Mouse (Mus musculus): Measurements from ENCODE around the gene Tapbp. TPM values are rescaled to one million over a fixed set of nuclear protein-coding genes. Genes with fewer than 3 reads are reported as not detected.

The Tapbp gene
- polyA plus RNA-seq, 1 experiment: 22.1 TPM

- no peaks in the 10 kb centered on the region for H3K4me1 ChIP-seq (ENCODE audit: control insufficient read depth, insufficient read depth, low read length)
- TF ChIP-seq POLR2A (IDR thresholded peaks at IDR 0.05; ENCODE audit: extremely low read depth, insufficient read depth, low read length): no peak
- no peak for TF ChIP-seq CTCF (IDR thresholded peaks at IDR 0.05; ENCODE audit: extremely low read depth, insufficient read depth, low read length)
These were observed 49.6 kb downstream of the Tapbp start for GRCm38 (mm10) chr17:33965082-33965845.

GRCm38 (mm10) chr17:33965846-33966550, 50.3 kb downstream of the Tapbp start:
- H3K27ac ChIP-seq (ENCODE audit: insufficient read depth, low read length): no peak overlapping the region
- no peaks in the 10 kb centered on the region for H3K4me1 ChIP-seq (ENCODE audit: control insufficient read depth, insufficient read depth, low read length)
- TF ChIP-seq POLR2A (IDR thresholded peaks at IDR 0.05; ENCODE audit: extremely low read depth, insufficient read depth, low read length) (no peak), CTCF (IDR thresholded peaks at IDR 0.05; ENCODE audit: extremely low read depth, insufficient read depth, low read length) (no peak)
- no peak overlapping the region for H3K4me3 ChIP-seq (ENCODE audit: insufficient read depth, low read length)

More at GRCm38 (mm10) chr17:33965082-33965845, 49.6 kb downstream of the Tapbp start:
- H3K4me3 ChIP-seq (ENCODE audit: insufficient read depth, low read length): no peak overlapping the region
- no peak overlapping the region for H3K27ac ChIP-seq (ENCODE audit: insufficient read depth, low read length)

- Histone ChIP-seq H3K4me1 (ENCODE audit: control insufficient read depth, insufficient read depth, low read length) (no peaks in the 10 kb centered on the region), H3K27ac (ENCODE audit: insufficient read depth, low read length) (no peak overlapping the region), H3K4me3 (ENCODE audit: insufficient read depth, low read length) (no peak overlapping the region)
- TF ChIP-seq CTCF (IDR thresholded peaks at IDR 0.05; ENCODE audit: extremely low read depth, insufficient read depth, low read length): peak; percentile 89
- TF ChIP-seq POLR2A (IDR thresholded peaks at IDR 0.05; ENCODE audit: extremely low read depth, insufficient read depth, low read length): no peak
These were observed 52.8 kb downstream of the Tapbp start for GRCm38 (mm10) chr17:33968489-33968888.

- no peaks in the 10 kb centered on the region for H3K4me1 ChIP-seq (ENCODE audit: control insufficient read depth, insufficient read depth, low read length)
- no peak overlapping the region for H3K4me3 ChIP-seq (ENCODE audit: insufficient read depth, low read length)
- no peak overlapping the region for H3K27ac ChIP-seq (ENCODE audit: insufficient read depth, low read length)
- TF ChIP-seq CTCF (IDR thresholded peaks at IDR 0.05; ENCODE audit: extremely low read depth, insufficient read depth, low read length): peak; percentile 6; the same call in 1 of the 2 replicates
- TF ChIP-seq POLR2A (IDR thresholded peaks at IDR 0.05; ENCODE audit: extremely low read depth, insufficient read depth, low read length): no peak
These were observed 53.2 kb downstream of the Tapbp start for GRCm38 (mm10) chr17:33968927-33969326.

GRCm38 (mm10) chr17:33969394-33969793, 53.7 kb downstream of the Tapbp start:
- H3K4me1 ChIP-seq (ENCODE audit: control insufficient read depth, insufficient read depth, low read length): no peaks in the 10 kb centered on the region
- TF ChIP-seq POLR2A (IDR thresholded peaks at IDR 0.05; ENCODE audit: extremely low read depth, insufficient read depth, low read length) (no peak), CTCF (IDR thresholded peaks at IDR 0.05; ENCODE audit: extremely low read depth, insufficient read depth, low read length) (no peak)

GRCm38 (mm10) chr17:33972691-33973090, 57.0 kb downstream of the Tapbp start:
- no peaks in the 10 kb centered on the region for H3K4me1 ChIP-seq (ENCODE audit: control insufficient read depth, insufficient read depth, low read length)
- TF ChIP-seq CTCF (IDR thresholded peaks at IDR 0.05; ENCODE audit: extremely low read depth, insufficient read depth, low read length): no peak
- no peak for TF ChIP-seq POLR2A (IDR thresholded peaks at IDR 0.05; ENCODE audit: extremely low read depth, insufficient read depth, low read length)
- H3K4me3 ChIP-seq (ENCODE audit: insufficient read depth, low read length): no peak overlapping the region
- H3K27ac ChIP-seq (ENCODE audit: insufficient read depth, low read length): no peak overlapping the region

More at GRCm38 (mm10) chr17:33969394-33969793, 53.7 kb downstream of the Tapbp start:
- Histone ChIP-seq H3K27ac (ENCODE audit: insufficient read depth, low read length) (no peak overlapping the region), H3K4me3 (ENCODE audit: insufficient read depth, low read length) (no peak overlapping the region)

- no peak overlapping the region for H3K27ac ChIP-seq (ENCODE audit: insufficient read depth, low read length)
- no peak overlapping the region for H3K4me3 ChIP-seq (ENCODE audit: insufficient read depth, low read length)
- TF ChIP-seq POLR2A (IDR thresholded peaks at IDR 0.05; ENCODE audit: extremely low read depth, insufficient read depth, low read length): no peak
- no peak for TF ChIP-seq CTCF (IDR thresholded peaks at IDR 0.05; ENCODE audit: extremely low read depth, insufficient read depth, low read length)
- no peaks in the 10 kb centered on the region for H3K4me1 ChIP-seq (ENCODE audit: control insufficient read depth, insufficient read depth, low read length)
These were observed 57.9 kb downstream of the Tapbp start for GRCm38 (mm10) chr17:33973572-33973971.

GRCm38 (mm10) chr17:33977861-33978557, 62.3 kb downstream of the Tapbp start:
- Histone ChIP-seq H3K27ac (ENCODE audit: insufficient read depth, low read length) (no peak overlapping the region), H3K4me1 (ENCODE audit: control insufficient read depth, insufficient read depth, low read length) (no peaks in the 10 kb centered on the region), H3K4me3 (ENCODE audit: insufficient read depth, low read length) (peak overlapping the region; percentile 38)
- no peak for TF ChIP-seq POLR2A (IDR thresholded peaks at IDR 0.05; ENCODE audit: extremely low read depth, insufficient read depth, low read length)

GRCm38 (mm10) chr17:33978631-33979031, 62.9 kb downstream of the Tapbp start:
- peak; percentile 36; the same call in 1 of the 2 replicates for TF ChIP-seq POLR2A (IDR thresholded peaks at IDR 0.05; ENCODE audit: extremely low read depth, insufficient read depth, low read length)
- TF ChIP-seq CTCF (IDR thresholded peaks at IDR 0.05; ENCODE audit: extremely low read depth, insufficient read depth, low read length): no peak
- Histone ChIP-seq H3K27ac (ENCODE audit: insufficient read depth, low read length) (no peak overlapping the region), H3K4me1 (ENCODE audit: control insufficient read depth, insufficient read depth, low read length) (no peaks in the 10 kb centered on the region), H3K4me3 (ENCODE audit: insufficient read depth, low read length) (peak overlapping the region; percentile 38)

Other genes starting within 250 kb of the Tapbp start
- 146 and 158 TPM in 2 replicates for gene Hnrnpm, start 229.0 kb upstream of the Tapbp start, polyA plus RNA-seq (2012; rRNA removed)
- 127 and 137 TPM in 2 replicates for gene March2, start 197.2 kb upstream of the Tapbp start, polyA plus RNA-seq (2012; rRNA removed)
- gene Rab11b, start 155.4 kb upstream of the Tapbp start, polyA plus RNA-seq (2012; rRNA removed): 470 and 487 TPM in 2 replicates
- 2.4 and 2.9 TPM in 2 replicates for gene Angptl4, start 134.1 kb upstream of the Tapbp start, polyA plus RNA-seq (2012; rRNA removed)
- 59.0 and 69.7 TPM in 2 replicates for gene Kank3, start 105.4 kb upstream of the Tapbp start, polyA plus RNA-seq (2012; rRNA removed)
- 587 and 641 TPM in 2 replicates for gene Rps28, start 91.3 kb upstream of the Tapbp start, polyA plus RNA-seq (2012; rRNA removed)
- gene Ndufa7, start 91.3 kb upstream of the Tapbp start, polyA plus RNA-seq (2012; rRNA removed): 304 and 328 TPM in 2 replicates
- 30.0 and 33.0 TPM in 2 replicates for gene Cd320, start 72.8 kb upstream of the Tapbp start, polyA plus RNA-seq (2012; rRNA removed)
- not detected in 2 replicates for gene Gm7029, start 42.1 kb upstream of the Tapbp start, polyA plus RNA-seq (2012; rRNA removed)
- gene Kifc1, start 25.2 kb upstream of the Tapbp start, polyA plus RNA-seq (2012; rRNA removed): 2.0 and 2.3 TPM in 2 replicates
- 1.7 TPM in 2 replicates for gene Platr17, start 10.8 kb upstream of the Tapbp start, polyA plus RNA-seq (2012; rRNA removed)
- 27.2 and 27.4 TPM in 2 replicates for gene Daxx, start 6.5 kb upstream of the Tapbp start, polyA plus RNA-seq (2012; rRNA removed)
- gene Zbtb22, start within 50 bp of the Tapbp start, polyA plus RNA-seq (2012; rRNA removed): 31.9 and 33.5 TPM in 2 replicates
- gene Rgl2, start 13.6 kb downstream of the Tapbp start, polyA plus RNA-seq (2012; rRNA removed): 164 and 177 TPM in 2 replicates
- gene Pfdn6, start 24.4 kb downstream of the Tapbp start, polyA plus RNA-seq (2012; rRNA removed): 113 and 116 TPM in 2 replicates
- 13.5 TPM in 2 replicates for gene Wdr46, start 24.8 kb downstream of the Tapbp start, polyA plus RNA-seq (2012; rRNA removed)
- 7.0 and 7.8 TPM in 2 replicates for gene B3galt4, start 35.6 kb downstream of the Tapbp start, polyA plus RNA-seq (2012; rRNA removed)
- gene Vps52, start 39.9 kb downstream of the Tapbp start, polyA plus RNA-seq (2012; rRNA removed): 79.3 and 82.2 TPM in 2 replicates
- 410 and 435 TPM in 2 replicates for gene Rps18, start 40.1 kb downstream of the Tapbp start, polyA plus RNA-seq (2012; rRNA removed)
- gene H2-K1, start 84.4 kb downstream of the Tapbp start, polyA plus RNA-seq (2012; rRNA removed): 72.2 and 79.0 TPM in 2 replicates
- 73.1 and 73.2 TPM in 2 replicates for gene Ring1, start 108.8 kb downstream of the Tapbp start, polyA plus RNA-seq (2012; rRNA removed)
- 59.6 and 61.7 TPM in 2 replicates for gene H2-Ke6, start 112.2 kb downstream of the Tapbp start, polyA plus RNA-seq (2012; rRNA removed)
- gene Slc39a7, start 115.8 kb downstream of the Tapbp start, polyA plus RNA-seq (2012; rRNA removed): 92.7 and 103 TPM in 2 replicates
- gene Rxrb, start 115.9 kb downstream of the Tapbp start, polyA plus RNA-seq (2012; rRNA removed): 78.5 and 81.5 TPM in 2 replicates
- gene Col11a2, start 123.5 kb downstream of the Tapbp start, polyA plus RNA-seq (2012; rRNA removed): 9.3 and 12.1 TPM in 2 replicates
- gene H2-Oa, start 176.4 kb downstream of the Tapbp start, polyA plus RNA-seq (2012; rRNA removed): 1.4 and 1.7 TPM in 2 replicates
- gene H2-DMa, start 203.6 kb downstream of the Tapbp start, polyA plus RNA-seq (2012; rRNA removed): 27.3 and 29.4 TPM in 2 replicates
- 181 and 184 TPM in 2 replicates for gene Brd2, start 206.7 kb downstream of the Tapbp start, polyA plus RNA-seq (2012; rRNA removed)
- gene H2-DMb2, start 227.4 kb downstream of the Tapbp start, polyA plus RNA-seq (2012; rRNA removed): 0.79 and 0.84 TPM in 2 replicates
- 3.6 and 4.5 TPM in 2 replicates for gene H2-DMb1, start 237.2 kb downstream of the Tapbp start, polyA plus RNA-seq (2012; rRNA removed)

Data from cortical plate, adult 2 months (tissue).